Mouse (Mus musculus): ENCODE measurements around the gene E2f2. TPM values are rescaled to one million over a fixed set of nuclear protein-coding genes. Genes with fewer than 3 reads are reported as not detected.

E2f2 gene
- polyA plus RNA-seq, 3 experiments from 2014 or later = 15.0 to 44.4 (median 16.8) TPM

DNA sequence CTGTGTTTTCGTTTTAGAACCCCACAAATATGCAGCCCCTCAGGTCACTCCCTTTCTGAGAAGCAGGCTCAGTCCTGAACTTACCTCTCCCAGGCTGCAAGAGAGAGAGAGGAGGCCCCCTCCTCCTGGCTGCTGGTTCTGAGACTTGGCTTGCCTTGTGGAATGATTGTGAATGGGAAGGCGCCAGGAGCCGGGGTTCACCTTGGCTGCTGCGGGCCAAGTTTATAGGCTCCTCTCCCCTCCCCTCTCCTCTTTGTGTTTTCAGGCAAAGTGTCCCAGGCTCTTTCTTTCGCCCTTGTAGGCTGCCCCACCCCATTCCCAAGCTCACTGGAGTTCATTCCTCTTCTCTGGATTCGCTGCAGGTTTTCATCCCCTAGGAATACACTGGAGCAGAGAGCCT, 34.7 kb downstream of the E2f2 start:
- ATAC-seq = no peak

- no peak for ATAC-seq
Observed at GRCm38 (mm10) chr4:136210931-136211330, 38.7 kb downstream of the E2f2 start.

- no peak for ATAC-seq
Observed at GRCm38 (mm10) chr4:136213629-136214028, 41.4 kb downstream of the E2f2 start.

- no peak for ATAC-seq
Observed at GRCm38 (mm10) chr4:136214828-136215227, 42.6 kb downstream of the E2f2 start.

- ATAC-seq = no peak
Observed at GRCm38 (mm10) chr4:136215576-136215975, 43.4 kb downstream of the E2f2 start.

DNA sequence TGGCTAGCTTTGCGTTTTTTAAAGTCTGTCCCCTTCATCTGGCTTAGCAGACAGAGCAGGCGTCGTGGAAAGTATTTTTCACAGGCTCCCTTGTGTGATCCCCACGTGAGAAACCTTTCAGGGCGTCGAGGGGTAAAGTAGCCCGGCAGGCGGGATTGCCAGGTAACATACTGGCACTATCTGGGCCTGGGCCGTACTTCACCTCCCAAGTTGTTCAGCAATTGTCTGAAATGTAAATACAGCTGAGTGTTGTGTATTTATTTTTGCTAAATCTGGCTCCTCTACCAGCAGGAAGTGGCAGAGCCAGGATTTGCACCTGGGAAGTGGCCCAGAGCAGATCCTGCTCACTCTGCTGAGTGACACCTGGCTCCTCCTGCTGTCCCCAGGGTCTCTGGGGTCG, 44.9 kb downstream of the E2f2 start:
- no peak for ATAC-seq

DNA sequence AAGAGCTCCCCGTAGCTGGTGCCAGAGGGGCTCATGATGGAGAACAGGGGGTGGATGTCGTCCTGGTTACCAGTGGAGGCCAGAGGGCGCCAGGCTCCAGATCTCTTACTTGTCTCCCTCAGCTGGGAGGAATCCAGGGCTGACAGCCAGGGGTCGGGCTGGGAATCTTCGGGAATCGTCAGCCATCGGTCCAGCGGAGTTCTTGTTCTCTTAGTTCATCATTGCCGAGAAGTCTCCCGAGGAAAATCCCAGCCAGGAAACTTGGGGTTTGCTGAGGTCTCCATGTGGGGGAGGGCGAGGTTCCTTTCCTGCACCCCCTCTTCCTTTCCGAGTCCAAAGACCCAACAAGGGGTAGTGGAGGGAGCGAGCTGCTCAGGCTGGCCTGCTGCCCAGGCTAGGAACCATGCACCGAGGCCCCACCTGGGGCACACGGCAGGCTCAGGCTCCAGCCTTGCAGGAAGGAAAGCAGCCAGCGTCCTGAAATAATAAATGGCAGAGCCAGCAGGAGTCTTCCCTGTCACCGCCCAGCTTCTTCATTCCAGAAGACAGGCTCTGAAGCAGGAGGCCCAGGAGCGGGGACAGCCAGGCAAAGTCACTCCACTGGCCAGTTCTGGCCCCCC, 46.5 kb downstream of the E2f2 start:
- ATAC-seq = no peak

DNA sequence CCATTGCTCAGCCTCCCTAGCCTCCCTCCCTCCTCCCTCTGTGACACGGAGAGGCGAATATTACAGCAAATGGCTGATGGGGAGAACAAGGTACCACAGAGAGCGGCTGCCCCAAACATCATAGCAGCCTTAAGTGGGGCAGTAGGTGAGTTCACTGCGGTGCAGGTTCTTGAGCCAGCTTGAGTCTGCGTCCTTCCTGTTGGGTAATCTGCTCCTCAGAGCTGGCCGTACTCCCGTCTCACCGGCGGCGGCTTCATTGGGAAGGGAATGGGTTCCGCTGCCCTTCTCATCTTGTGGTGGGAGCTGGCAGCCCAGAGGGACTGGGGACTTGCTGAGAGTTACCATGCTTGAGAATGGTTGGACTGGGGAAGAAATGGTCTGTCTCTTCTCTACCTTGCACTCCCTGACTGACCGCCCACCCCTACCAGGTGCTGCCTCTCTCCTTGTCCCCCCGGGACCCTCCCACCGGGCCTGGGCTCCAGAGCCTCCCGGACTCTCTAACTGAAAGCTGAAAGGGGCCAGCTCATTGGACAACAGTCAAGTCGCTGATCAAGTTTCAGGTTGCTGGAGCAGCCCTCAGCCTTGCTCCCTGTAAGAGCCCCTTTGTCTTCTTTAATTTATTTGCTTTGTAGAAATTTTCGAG, 48.1 kb downstream of the E2f2 start:
- ATAC-seq = no peak

DNA sequence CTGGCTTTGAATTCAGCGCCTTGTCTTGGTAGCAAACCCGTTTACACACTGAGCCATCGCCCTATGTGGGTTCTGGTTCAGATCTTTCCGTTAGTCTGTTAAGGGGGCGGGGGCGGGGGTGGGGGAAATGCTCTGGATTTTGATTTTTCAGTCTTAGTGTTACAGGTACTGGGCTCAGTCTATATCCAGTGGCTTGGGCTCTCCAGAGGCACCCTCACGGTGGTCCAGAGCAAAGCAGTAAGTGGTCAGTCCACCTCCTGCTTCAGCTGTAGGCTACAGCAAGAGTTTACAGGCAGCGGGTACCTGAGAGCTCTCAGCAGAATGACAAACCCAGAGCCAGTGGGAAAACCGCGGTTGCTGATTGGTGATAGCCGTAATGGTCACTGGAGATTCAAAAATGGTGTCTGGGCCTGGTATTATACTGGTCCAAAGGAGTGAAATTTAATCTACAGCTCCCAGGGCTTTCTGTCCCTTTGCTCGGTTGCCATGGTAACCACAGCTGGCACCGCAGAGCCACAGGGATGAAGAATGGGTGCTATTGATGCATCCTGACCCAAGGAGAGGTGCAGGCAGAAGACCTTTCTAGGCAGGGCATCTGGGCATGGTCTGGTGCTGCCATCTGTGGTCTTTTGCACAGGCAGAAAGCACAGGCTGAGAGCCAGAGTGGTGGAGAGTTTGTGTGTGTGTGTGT, 51.5 kb downstream of the E2f2 start:
- no peak for ATAC-seq

GRCm38 (mm10) chr4:136224240-136224559, 52.0 kb downstream of the E2f2 start:
- no peak for ATAC-seq

GRCm38 (mm10) chr4:136224677-136225460, 52.7 kb downstream of the E2f2 start:
- ATAC-seq = no peak

DNA sequence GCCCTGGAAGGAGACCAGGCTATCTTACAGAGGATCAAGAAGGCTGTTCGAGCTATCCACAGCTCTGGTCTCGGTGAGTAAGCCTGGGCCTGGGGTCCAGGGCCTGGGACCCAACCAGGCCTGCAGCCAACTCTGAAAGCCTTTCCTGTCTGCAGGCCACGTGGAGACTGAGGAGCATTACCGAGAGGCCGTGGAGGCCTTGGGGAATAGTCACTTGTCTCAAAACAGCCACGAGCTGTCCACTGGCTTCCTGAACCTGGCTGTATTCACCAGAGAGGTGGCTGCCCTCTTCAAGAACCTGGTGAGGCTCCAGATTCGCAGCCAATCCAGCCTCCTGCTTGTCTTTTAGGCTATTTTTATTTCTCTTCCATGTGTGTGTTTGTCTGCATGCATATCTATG, 55.2 kb downstream of the E2f2 start:
- ATAC-seq = no peak

GRCm38 (mm10) chr4:136228640-136229039, 56.4 kb downstream of the E2f2 start:
- no peak for ATAC-seq

- no peak for ATAC-seq
Observed at GRCm38 (mm10) chr4:136238669-136239068, 66.5 kb downstream of the E2f2 start.

GRCm38 (mm10) chr4:136239111-136239510, 66.9 kb downstream of the E2f2 start:
- ATAC-seq = no peak

DNA sequence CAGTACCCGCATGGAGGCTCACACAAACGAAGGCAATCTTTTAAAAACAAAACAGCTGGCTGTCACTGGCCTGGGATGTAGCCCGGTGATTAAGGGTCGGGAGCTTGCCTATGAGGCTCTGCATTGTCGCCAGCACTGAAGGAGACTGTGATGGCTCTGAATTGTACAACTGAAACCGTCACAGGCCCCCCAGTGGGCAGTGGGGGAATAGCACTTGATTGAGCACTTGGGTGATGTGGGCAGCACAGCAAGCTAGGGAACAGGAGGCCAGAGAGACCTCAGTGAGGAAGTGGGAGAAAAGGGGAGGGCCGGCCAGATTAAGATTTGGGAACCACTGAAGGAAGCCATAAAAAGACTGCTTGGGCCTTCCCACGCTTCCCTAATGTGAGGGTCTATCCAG, 67.4 kb downstream of the E2f2 start:
- no peak for ATAC-seq

DNA sequence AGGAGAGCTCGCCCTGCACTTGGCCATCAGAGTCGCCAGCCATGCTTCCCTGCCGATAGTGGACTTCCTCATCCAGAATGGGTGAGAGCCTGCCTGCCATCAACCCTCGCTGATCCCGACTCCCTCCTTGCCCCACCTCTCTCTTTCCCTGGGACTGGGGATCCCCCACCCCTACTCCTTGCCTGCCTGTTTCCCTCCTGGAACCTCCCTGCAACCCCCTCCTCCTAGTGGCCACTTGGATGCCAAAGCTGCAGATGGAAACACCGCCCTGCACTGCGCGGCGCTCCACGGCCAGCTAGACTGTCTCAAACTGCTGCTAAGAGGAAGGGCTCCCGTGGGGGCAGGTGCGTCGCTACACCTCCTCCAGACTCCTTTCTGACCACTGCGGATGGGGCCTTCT, 67.9 kb downstream of the E2f2 start:
- no peak for ATAC-seq

- ATAC-seq = no peak
Observed at GRCm38 (mm10) chr4:136240955-136241354, 68.8 kb downstream of the E2f2 start.

GRCm38 (mm10) chr4:136242065-136242703, 70.0 kb downstream of the E2f2 start:
- no peak for ATAC-seq

DNA sequence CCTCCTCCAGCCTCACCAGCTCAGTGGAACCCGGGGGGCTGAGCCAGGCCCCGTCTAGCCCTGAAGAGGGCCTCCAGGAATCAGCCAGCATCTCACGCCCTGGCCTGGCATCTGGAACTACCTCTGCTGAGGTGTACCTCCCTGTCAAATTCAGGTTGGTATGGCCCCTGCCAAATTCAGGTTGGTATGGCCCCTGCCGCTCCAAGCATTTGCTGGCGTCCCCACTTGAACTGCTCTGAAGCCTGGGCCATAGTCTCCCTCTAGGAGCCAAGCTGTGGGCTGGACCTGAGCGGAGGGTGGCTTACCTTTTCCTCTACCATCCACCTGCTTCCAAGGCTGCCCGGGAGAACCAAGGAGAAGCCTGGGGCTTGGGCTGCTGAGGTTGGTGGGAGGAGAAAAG, 70.5 kb downstream of the E2f2 start:
- no peak for ATAC-seq

GRCm38 (mm10) chr4:136244208-136244607, 72.0 kb downstream of the E2f2 start:
- no peak for ATAC-seq

Data from inflammation-experienced regulatory T-cells, adult 6 months (primary cell).